Mouse (Mus musculus) T-cell, adult 66 days (primary cell): ENCODE measurements around the gene Gm4201. TPM values are rescaled to one million over a fixed set of nuclear protein-coding genes. Genes with fewer than 3 reads are reported as not detected.

Experiments
- total RNA-seq, 2 experiments: library from RNA; stranded (reverse); gene quantifications; 3 replicates in 1 of 2; 4 replicates in 1 of 2; pipeline ENCODE4 v1.2.4; 2023

Gm4201 gene
- total RNA-seq: not detected

DNA sequence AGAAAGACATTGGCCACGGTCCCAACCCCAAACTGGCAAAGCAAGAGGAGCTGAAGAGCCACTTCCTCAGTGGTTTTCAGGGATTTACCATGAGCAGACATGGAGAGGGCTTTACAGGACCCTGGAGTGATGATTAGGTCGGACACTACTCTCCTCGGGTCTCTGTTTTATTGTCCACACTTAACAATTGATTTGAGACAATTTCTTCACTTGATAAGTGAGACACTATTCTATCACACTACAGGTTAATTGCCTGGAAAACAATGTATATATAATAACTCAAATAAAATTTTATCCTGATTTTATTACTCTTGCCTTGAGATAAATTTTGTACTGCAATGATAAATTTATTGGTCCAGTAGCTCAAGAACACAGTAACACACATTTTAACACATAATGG lies at the start of gene Gm4201:
Gene Gm4201 (minus strand): TSS at position 101 of the 400 bp plus-strand sequence.

GRCm38 (mm10) chr7:22588027-22588426 lies 22.9 kb upstream of the Gm4201 start, which contains the start of gene Gm4565:
Gene Gm4565 (minus strand): TSS chr7:22588127.

GRCm38 (mm10) chr7:22534787-22535186 lies 30.4 kb downstream of the Gm4201 start, which contains the start of gene Gm8677:
Gene Gm8677 (minus strand): TSS chr7:22534887.

DNA sequence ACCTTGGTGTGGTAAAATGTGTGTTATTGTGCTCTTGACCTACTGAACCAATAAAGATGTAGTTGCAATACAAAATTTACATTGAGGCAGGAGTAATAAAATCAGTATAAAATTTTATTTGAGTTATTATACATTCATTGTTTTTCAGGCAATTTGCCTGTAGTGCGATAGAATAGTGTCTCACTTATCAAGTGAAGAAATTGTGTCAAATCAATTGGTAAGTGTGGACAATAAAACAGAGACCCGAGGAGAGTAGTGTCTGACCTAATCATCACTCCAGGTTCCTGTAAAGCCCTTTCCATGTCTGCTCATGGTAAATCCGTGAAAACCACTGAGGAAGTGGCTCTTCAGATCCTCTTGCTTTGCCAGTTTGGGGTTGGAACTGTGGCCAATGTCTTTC lies 42.5 kb downstream of the Gm4201 start, which contains the start of gene Vmn1r152:
Gene Vmn1r152 (plus strand): TSS at position 301 of the 400 bp plus-strand sequence.

Other genes starting within 250 kb of the Gm4201 start
- not detected for gene Gm4187, start 235.6 kb downstream of the Gm4201 start, total RNA-seq
- not detected for gene Gm8660, start 194.3 kb downstream of the Gm4201 start, total RNA-seq
- gene Vmn1r148, start 151.8 kb downstream of the Gm4201 start, total RNA-seq: not detected
- not detected for gene Vmn1r149, start 127.1 kb downstream of the Gm4201 start, total RNA-seq
- not detected for gene Gm10665, start 101.3 kb downstream of the Gm4201 start, total RNA-seq
- gene Vmn1r151, start 65.7 kb downstream of the Gm4201 start, total RNA-seq: not detected
- not detected for gene Vmn1r152, start 42.4 kb downstream of the Gm4201 start, total RNA-seq
- gene Gm8677, start 30.5 kb downstream of the Gm4201 start, total RNA-seq: not detected
- not detected for gene Gm4565, start 22.8 kb upstream of the Gm4201 start, total RNA-seq
- gene Vmn1r155, start 92.7 kb upstream of the Gm4201 start, total RNA-seq: not detected
- not detected for gene Gm8693, start 127.0 kb upstream of the Gm4201 start, total RNA-seq
- not detected for gene Gm4567, start 154.4 kb upstream of the Gm4201 start, total RNA-seq
- not detected for gene Vmn1r157, start 196.4 kb upstream of the Gm4201 start, total RNA-seq
- gene Vmn1r158, start 225.4 kb upstream of the Gm4201 start, total RNA-seq: not detected